Mouse (Mus musculus): ENCODE measurements around the gene Zfp281. TPM values are rescaled to one million over a fixed set of nuclear protein-coding genes. Genes with fewer than 3 reads are reported as not detected.

The Zfp281 gene
- polyA plus RNA-seq, 1 experiment from 2014 or later: 22.7 TPM

- no peak for ATAC-seq (ENCODE audit: low read depth)
- Histone ChIP-seq H3K27me3 (ENCODE audit: control insufficient read depth, insufficient read depth, low read length) (no peaks in the 10 kb centered on the region), H3K4me2 (ENCODE audit: low read depth, low read length) (no peak overlapping the region), H3K9me3 (ENCODE audit: control insufficient read depth, low read length) (no peaks in the 10 kb centered on the region), H3K9ac (replicated peaks; ENCODE audit: low read depth, low read length) (no peak overlapping the region), H3K4me1 (ENCODE audit: control insufficient read depth, insufficient read depth, low read length) (no peaks in the 10 kb centered on the region), H3K4me3 (ENCODE audit: low read depth, low read length) (no peak overlapping the region), H3K36me3 (ENCODE audit: control insufficient read depth, insufficient read depth, low read length) (no peaks in the 10 kb centered on the region), H3K27ac (ENCODE audit: low read depth, low read length) (no peak overlapping the region)
- WGBS: 86% methylated on average over 4 of the region's 4 CpGs
Measured at GRCm38 (mm10) chr1:136606278-136606677, 18.4 kb upstream of the Zfp281 start.

- Histone ChIP-seq H3K4me1 (ENCODE audit: control insufficient read depth, insufficient read depth, low read length) (no peaks in the 10 kb centered on the region), H3K36me3 (ENCODE audit: control insufficient read depth, insufficient read depth, low read length) (no peaks in the 10 kb centered on the region), H3K4me2 (ENCODE audit: low read depth, low read length) (no peak overlapping the region), H3K4me3 (ENCODE audit: low read depth, low read length) (no peak overlapping the region), H3K9ac (replicated peaks; ENCODE audit: low read depth, low read length) (no peak overlapping the region), H3K27me3 (ENCODE audit: control insufficient read depth, insufficient read depth, low read length) (no peaks in the 10 kb centered on the region), H3K9me3 (ENCODE audit: control insufficient read depth, low read length) (no peaks in the 10 kb centered on the region), H3K27ac (ENCODE audit: low read depth, low read length) (no peak overlapping the region)
- 90% methylated on average over 11 of the region's 11 CpGs for WGBS
- ATAC-seq (ENCODE audit: low read depth): no peak
Measured at GRCm38 (mm10) chr1:136608339-136609261, 16.1 kb upstream of the Zfp281 start.

GRCm38 (mm10) chr1:136611803-136612202 lies 12.9 kb upstream of the Zfp281 start:
- Histone ChIP-seq H3K27me3 (ENCODE audit: control insufficient read depth, insufficient read depth, low read length) (no peaks in the 10 kb centered on the region), H3K27ac (ENCODE audit: low read depth, low read length) (no peak overlapping the region), H3K36me3 (ENCODE audit: control insufficient read depth, insufficient read depth, low read length) (no peaks in the 10 kb centered on the region), H3K4me1 (ENCODE audit: control insufficient read depth, insufficient read depth, low read length) (no peaks in the 10 kb centered on the region), H3K4me3 (ENCODE audit: low read depth, low read length) (no peak overlapping the region), H3K4me2 (ENCODE audit: low read depth, low read length) (no peak overlapping the region), H3K9me3 (ENCODE audit: control insufficient read depth, low read length) (no peaks in the 10 kb centered on the region), H3K9ac (replicated peaks; ENCODE audit: low read depth, low read length) (no peak overlapping the region)
- 87% methylated on average over 9 of the region's 9 CpGs for WGBS
- no peak for ATAC-seq (ENCODE audit: low read depth)

GRCm38 (mm10) chr1:136613300-136613751 lies 11.4 kb upstream of the Zfp281 start:
- H3K9me3 ChIP-seq (ENCODE audit: control insufficient read depth, low read length): no peaks in the 10 kb centered on the region
- ATAC-seq (ENCODE audit: low read depth): no peak
- H3K4me3 ChIP-seq (ENCODE audit: low read depth, low read length): no peak overlapping the region
- H3K4me2 ChIP-seq (ENCODE audit: low read depth, low read length): no peak overlapping the region
- no peak overlapping the region for H3K27ac ChIP-seq (ENCODE audit: low read depth, low read length)
- 27% methylated on average over 6 of the region's 6 CpGs for WGBS
- H3K27me3 ChIP-seq (ENCODE audit: control insufficient read depth, insufficient read depth, low read length): no peaks in the 10 kb centered on the region
- no peaks in the 10 kb centered on the region for H3K4me1 ChIP-seq (ENCODE audit: control insufficient read depth, insufficient read depth, low read length)
- H3K36me3 ChIP-seq (ENCODE audit: control insufficient read depth, insufficient read depth, low read length): no peaks in the 10 kb centered on the region
- no peak overlapping the region for H3K9ac ChIP-seq (replicated peaks; ENCODE audit: low read depth, low read length)

- no peaks in the 10 kb centered on the region for H3K27me3 ChIP-seq (ENCODE audit: control insufficient read depth, insufficient read depth, low read length)
- H3K27ac ChIP-seq (ENCODE audit: low read depth, low read length): no peak overlapping the region
- no peak for ATAC-seq (ENCODE audit: low read depth)
- no peaks in the 10 kb centered on the region for H3K4me1 ChIP-seq (ENCODE audit: control insufficient read depth, insufficient read depth, low read length)
- no peak overlapping the region for H3K4me2 ChIP-seq (ENCODE audit: low read depth, low read length)
- no peak overlapping the region for H3K9ac ChIP-seq (replicated peaks; ENCODE audit: low read depth, low read length)
- no peak overlapping the region for H3K4me3 ChIP-seq (ENCODE audit: low read depth, low read length)
- no peaks in the 10 kb centered on the region for H3K9me3 ChIP-seq (ENCODE audit: control insufficient read depth, low read length)
- no peaks in the 10 kb centered on the region for H3K36me3 ChIP-seq (ENCODE audit: control insufficient read depth, insufficient read depth, low read length)
- 91% methylated on average over 11 of the region's 11 CpGs for WGBS
Measured at GRCm38 (mm10) chr1:136614748-136615440, 9.8 kb upstream of the Zfp281 start.

GRCm38 (mm10) chr1:136617163-136617788 lies 7.4 kb upstream of the Zfp281 start:
- Histone ChIP-seq H3K4me1 (ENCODE audit: control insufficient read depth, insufficient read depth, low read length) (no peaks in the 10 kb centered on the region), H3K9me3 (ENCODE audit: control insufficient read depth, low read length) (no peaks in the 10 kb centered on the region), H3K4me2 (ENCODE audit: low read depth, low read length) (no peak overlapping the region), H3K27me3 (ENCODE audit: control insufficient read depth, insufficient read depth, low read length) (no peaks in the 10 kb centered on the region), H3K27ac (ENCODE audit: low read depth, low read length) (no peak overlapping the region), H3K4me3 (ENCODE audit: low read depth, low read length) (no peak overlapping the region), H3K36me3 (ENCODE audit: control insufficient read depth, insufficient read depth, low read length) (no peaks in the 10 kb centered on the region), H3K9ac (replicated peaks; ENCODE audit: low read depth, low read length) (no peak overlapping the region)
- ATAC-seq (ENCODE audit: low read depth): no peak
- 81% methylated on average over 7 of the region's 7 CpGs for WGBS

GRCm38 (mm10) chr1:136618570-136618969 lies 6.1 kb upstream of the Zfp281 start:
- Histone ChIP-seq H3K4me1 (ENCODE audit: control insufficient read depth, insufficient read depth, low read length) (no peaks in the 10 kb centered on the region), H3K9ac (replicated peaks; ENCODE audit: low read depth, low read length) (no peak overlapping the region), H3K4me2 (ENCODE audit: low read depth, low read length) (no peak overlapping the region), H3K27ac (ENCODE audit: low read depth, low read length) (no peak overlapping the region), H3K9me3 (ENCODE audit: control insufficient read depth, low read length) (no peaks in the 10 kb centered on the region), H3K36me3 (ENCODE audit: control insufficient read depth, insufficient read depth, low read length) (no peaks in the 10 kb centered on the region), H3K4me3 (ENCODE audit: low read depth, low read length) (no peak overlapping the region), H3K27me3 (ENCODE audit: control insufficient read depth, insufficient read depth, low read length) (no peaks in the 10 kb centered on the region)
- no peak for ATAC-seq (ENCODE audit: low read depth)
- WGBS: 74% methylated on average over 1 of the region's 1 CpGs

- peak overlapping the region; percentile 94 for H3K27ac ChIP-seq (ENCODE audit: low read depth, low read length)
- H3K9me3 ChIP-seq (ENCODE audit: control insufficient read depth, low read length): no peaks in the 10 kb centered on the region
- H3K4me2 ChIP-seq (ENCODE audit: low read depth, low read length): peak overlapping the region; percentile 79
- peak; percentile 78 for ATAC-seq (ENCODE audit: low read depth)
- H3K27me3 ChIP-seq (ENCODE audit: control insufficient read depth, insufficient read depth, low read length): no peaks in the 10 kb centered on the region
- H3K4me3 ChIP-seq (ENCODE audit: low read depth, low read length): peak overlapping the region; percentile 87
- H3K36me3 ChIP-seq (ENCODE audit: control insufficient read depth, insufficient read depth, low read length): peaks cover 10% of the 10 kb centered on the region
- H3K4me1 ChIP-seq (ENCODE audit: control insufficient read depth, insufficient read depth, low read length): peaks cover 30% of the 10 kb centered on the region
- WGBS: 2% methylated on average over 49 of the region's 92 CpGs
- peak overlapping the region; percentile 98 for H3K9ac ChIP-seq (replicated peaks; ENCODE audit: low read depth, low read length)
Measured at GRCm38 (mm10) chr1:136625019-136625895, 556 bp downstream of the Zfp281 start.

Measured in neural tube, embryonic 14.5 days (tissue).